Mouse (Mus musculus) heart, postnatal 0 days (tissue): ENCODE results near the gene Ust. TPM values are rescaled to one million over a fixed set of nuclear protein-coding genes. Genes with fewer than 3 reads are reported as not detected.
A peak's percentile ranks its signal among the peaks of the same experiment; 100 is the strongest.

Experiments used
- ATAC-seq: fragments of 200-750 bp; cut with Nextera tagmentation; 2 replicates; pipeline ENCODE4 v1.8.0; 2017; ENCODE audit warnings: low read depth, moderate number of reproducible peaks, moderate library complexity; ENCODE audit not compliant: insufficient read depth
- DNase-seq: peaks from one replicate; pipeline ENCODE4 v3.0.0-alpha.2; 2016; ENCODE audit warnings: low spot score
- H3K27ac ChIP-seq: fragments of 300-500 bp; sonication (generic); 2 replicates; pipeline ENCODE4 v1.5.1; 2014; ENCODE audit warnings: low read depth, mild to moderate bottlenecking
- H3K27me3 ChIP-seq: fragments of 300-500 bp; sonication (generic); 2 replicates; pipeline ENCODE4 v1.6.1; 2014; ENCODE audit warnings: low read length, mixed read lengths; ENCODE audit not compliant: control insufficient read depth, insufficient read depth
- H3K36me3 ChIP-seq: fragments of 300-500 bp; sonication (generic); replicated peaks from 2 replicates; pipeline ENCODE4 v1.6.1; 2014; ENCODE audit warnings: low read length, mixed read lengths; ENCODE audit not compliant: control insufficient read depth, insufficient read depth
- H3K4me1 ChIP-seq: fragments of 300-500 bp; sonication (generic); 2 replicates; pipeline ENCODE4 v1.6.1; 2014; ENCODE audit warnings: antibody characterized with exemption; ENCODE audit not compliant: control insufficient read depth, insufficient read depth
- H3K4me2 ChIP-seq: fragments of 300-500 bp; sonication (generic); 2 replicates; pipeline ENCODE4 v1.6.1; 2014; ENCODE audit warnings: low read depth, mild to moderate bottlenecking, low read length, moderate library complexity
- H3K4me3 ChIP-seq: fragments of 300-500 bp; sonication (generic); 2 replicates; pipeline ENCODE4 v1.5.1; 2014; ENCODE audit warnings: low read depth, low read length
- H3K9ac ChIP-seq: fragments of 300-500 bp; sonication (generic); replicated peaks from 2 replicates; pipeline ENCODE4 v1.6.1; 2014; ENCODE audit warnings: low read depth, low read length, mixed read lengths
- H3K9me3 ChIP-seq: fragments of 300-500 bp; sonication (generic); replicated peaks from 2 replicates; pipeline ENCODE4 v1.6.1; 2016; ENCODE audit warnings: low read length; ENCODE audit not compliant: control insufficient read depth
- CTCF ChIP-seq: IDR thresholded peaks from 2 replicates; pipeline ENCODE4 v1.5.1; 2016; ENCODE audit warnings: antibody characterized with exemption, control low read depth, low read depth
- EP300 ChIP-seq: IDR thresholded peaks from 2 replicates; pipeline ENCODE4 v1.6.1; 2016; ENCODE audit warnings: antibody characterized with exemption, low read depth
- WGBS: fragments of 180-500 bp; shearing (Covaris S2); extraction: QIAGEN DNeasy Blood & Tissue Kit; methylation state at CpG from one replicate; pipeline ENCODE4 v1.1.7; 2014; 5-methylcytosine and 5-hydroxymethylcytosine counted together
- polyA plus RNA-seq: library from polyadenylated mRNA; unstranded; fragments of >200 nt; fragmentation: Nextera tagmentation; extraction: Ambion mirVana; gene quantifications from 2 replicates; pipeline ENCODE4 v1.2.1, GENCODE M21; 2015
- total RNA-seq: library from RNA; depleted of rRNA; stranded (reverse); fragments of >200 nt; gene quantifications from 2 replicates; pipeline ENCODE4 v1.2.3, GENCODE M21; 2014; ENCODE audit warnings: low replicate concordance

Gene Ust
- total and polyA plus RNA-seq, 2 experiments from 2014 or later, result 1.1 to 1.2 TPM

DNA sequence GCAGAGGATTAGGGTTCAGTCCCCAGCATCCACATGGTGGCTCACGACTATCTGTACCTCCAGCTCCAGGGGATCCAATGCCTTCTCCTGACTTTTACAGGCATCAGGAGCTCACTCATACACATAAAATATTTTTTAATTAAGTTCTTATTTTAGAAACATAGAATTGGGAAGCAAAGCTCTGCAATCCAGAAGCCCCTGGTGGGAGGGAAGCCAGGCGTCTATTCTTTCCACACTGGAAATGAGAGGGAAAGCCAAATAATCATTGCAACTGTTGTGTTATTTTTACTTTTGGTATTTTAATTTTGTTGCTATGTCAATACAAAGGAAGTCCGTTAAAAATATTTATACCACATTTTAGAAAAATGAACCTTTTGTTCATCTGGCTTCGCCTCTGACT, 35.8 kb downstream of the Ust start:
- Histone ChIP-seq H3K36me3 (no peaks in the 10 kb centered on the region), H3K9me3 (no peaks in the 10 kb centered on the region), H3K9ac (no peak overlapping the region), H3K4me2 (no peak overlapping the region), H3K4me3 (no peak overlapping the region), H3K27me3 (no peaks in the 10 kb centered on the region), H3K4me1 (no peaks in the 10 kb centered on the region), H3K27ac (no peak overlapping the region)
- ATAC-seq (no peak), DNase-seq (no peak)
- no peak for TF ChIP-seq CTCF
- TF ChIP-seq EP300, result no peak
- WGBS, result 83% methylated on average over 4 of the region's 4 CpGs

DNA sequence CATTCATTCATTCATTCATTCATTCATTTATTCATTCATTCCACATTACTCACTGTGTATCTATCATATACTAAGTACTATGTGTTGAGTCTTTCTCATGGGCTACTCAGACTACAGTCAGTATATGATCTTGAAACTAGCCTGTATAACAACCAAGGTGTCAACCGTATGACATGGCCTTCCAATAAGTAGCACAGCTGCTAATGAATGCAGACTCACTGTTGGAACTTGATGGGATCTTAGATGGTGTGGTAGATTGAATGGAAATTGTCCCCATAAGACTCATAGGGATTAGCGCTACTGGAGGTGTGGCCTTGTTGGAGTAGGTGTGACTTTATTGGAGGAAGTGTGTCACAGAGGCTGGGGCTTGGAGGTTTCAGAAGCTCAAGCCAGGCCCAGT, 38.8 kb downstream of the Ust start:
- Histone ChIP-seq H3K36me3 (no peaks in the 10 kb centered on the region), H3K4me1 (no peaks in the 10 kb centered on the region), H3K9ac (no peak overlapping the region), H3K4me2 (no peak overlapping the region), H3K9me3 (no peaks in the 10 kb centered on the region), H3K27ac (no peak overlapping the region), H3K27me3 (no peaks in the 10 kb centered on the region), H3K4me3 (no peak overlapping the region)
- DNase-seq (no peak), ATAC-seq (no peak)
- no peak for TF ChIP-seq CTCF
- TF ChIP-seq EP300, result no peak
- 96% methylated on average over 2 of the region's 2 CpGs for WGBS

DNA sequence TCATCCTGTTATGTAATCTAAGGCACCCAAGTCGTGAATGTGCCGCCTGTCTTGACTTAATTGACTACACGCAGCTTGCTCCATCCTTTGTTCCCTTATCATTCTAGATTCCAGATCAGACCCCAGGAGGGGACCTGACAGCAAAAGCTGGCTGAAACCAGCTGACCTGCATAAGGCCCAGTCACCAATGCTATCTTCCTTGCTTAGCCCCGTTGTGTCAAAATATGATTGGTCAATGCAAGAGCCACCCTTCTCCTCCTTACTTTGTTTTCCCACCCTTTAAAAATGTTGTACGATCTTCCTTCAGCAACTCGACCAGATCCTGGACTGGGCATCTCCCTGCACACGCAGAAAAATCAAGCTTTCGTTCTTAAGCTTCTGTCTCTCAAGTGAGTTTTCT, 40.7 kb downstream of the Ust start:
- Histone ChIP-seq H3K27me3 (no peaks in the 10 kb centered on the region), H3K4me3 (no peak overlapping the region), H3K4me2 (no peak overlapping the region), H3K27ac (no peak overlapping the region), H3K4me1 (no peaks in the 10 kb centered on the region), H3K9me3 (no peaks in the 10 kb centered on the region), H3K36me3 (no peaks in the 10 kb centered on the region), H3K9ac (no peak overlapping the region)
- no peak for TF ChIP-seq EP300
- TF ChIP-seq CTCF, result no peak
- DNase-seq (no peak), ATAC-seq (no peak)
- whole genome bisulfite sequencing, result 71% methylated on average over 8 of the region's 8 CpGs

DNA sequence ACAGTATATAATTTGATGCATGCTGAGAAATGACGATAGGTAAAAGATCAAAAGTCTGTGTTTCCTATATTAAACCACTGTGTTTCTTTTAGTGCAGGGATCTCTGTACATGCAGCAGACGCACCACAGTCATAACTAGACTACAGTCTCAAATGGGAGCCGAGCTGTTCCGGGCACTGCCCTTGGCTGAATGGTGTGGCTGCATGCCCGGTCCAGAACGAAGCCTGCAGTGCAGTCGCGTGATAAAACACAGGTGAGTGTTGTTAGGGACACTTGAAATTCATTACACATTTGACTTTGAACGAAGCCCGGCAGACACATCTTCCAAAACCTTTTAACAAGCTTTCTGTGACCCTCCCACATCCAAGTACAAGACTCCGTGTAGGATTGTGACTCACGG, 46.6 kb downstream of the Ust start:
- no peak overlapping the region for H3K9ac ChIP-seq

GRCm38 (mm10) chr10:8471012-8471411, 47.6 kb downstream of the Ust start:
- Histone ChIP-seq H3K4me3 (no peak overlapping the region), H3K27ac (no peak overlapping the region), H3K9me3 (no peaks in the 10 kb centered on the region), H3K9ac (no peak overlapping the region), H3K4me1 (no peaks in the 10 kb centered on the region), H3K36me3 (no peaks in the 10 kb centered on the region), H3K4me2 (no peak overlapping the region), H3K27me3 (no peaks in the 10 kb centered on the region)
- TF ChIP-seq EP300 (no peak), CTCF (no peak)
- ATAC-seq (no peak), DNase-seq (no peak)
- 69% methylated on average over 5 of the region's 5 CpGs for WGBS

More for the DNA sequence above, 46.6 kb downstream of the Ust start:
- TF ChIP-seq CTCF (no peak), EP300 (no peak)
- Histone ChIP-seq H3K4me1 (no peaks in the 10 kb centered on the region), H3K4me3 (no peak overlapping the region), H3K27me3 (no peaks in the 10 kb centered on the region), H3K36me3 (no peaks in the 10 kb centered on the region), H3K4me2 (0 out of 2 replicates have a peak overlapping the region, but pooled peaks have one; percentile 11), H3K27ac (no peak overlapping the region), H3K9me3 (no peaks in the 10 kb centered on the region)
- DNase-seq (no peak), ATAC-seq (0 out of 2 replicates have a peak, but pooled peaks have one; percentile 27)
- WGBS, result 59% methylated on average over 12 of the region's 12 CpGs

GRCm38 (mm10) chr10:8469516-8469915, 49.1 kb downstream of the Ust start:
- Histone ChIP-seq H3K4me2 (no peak overlapping the region), H3K4me3 (no peak overlapping the region), H3K9ac (no peak overlapping the region), H3K9me3 (no peaks in the 10 kb centered on the region), H3K27me3 (no peaks in the 10 kb centered on the region), H3K4me1 (no peaks in the 10 kb centered on the region), H3K36me3 (no peaks in the 10 kb centered on the region), H3K27ac (no peak overlapping the region)
- no peak for DNase-seq
- TF ChIP-seq EP300 (no peak), CTCF (no peak)
- 79% methylated on average over 3 of the region's 3 CpGs for WGBS
- ATAC-seq, result no peak
